Mouse (Mus musculus) B cell, adult (primary cell): ENCODE measurements around the gene Sohlh1. TPM values are rescaled to one million over a fixed set of nuclear protein-coding genes. Genes with fewer than 3 reads are reported as not detected.

Source experiments
- total RNA-seq: library from RNA; stranded (reverse); gene quantifications from 4 replicates; pipeline ENCODE4 v1.2.4, GENCODE M21; 2023; ENCODE audit not compliant: inconsistent age

Sohlh1 gene
- total RNA-seq = not detected in 4 replicates

DNA sequence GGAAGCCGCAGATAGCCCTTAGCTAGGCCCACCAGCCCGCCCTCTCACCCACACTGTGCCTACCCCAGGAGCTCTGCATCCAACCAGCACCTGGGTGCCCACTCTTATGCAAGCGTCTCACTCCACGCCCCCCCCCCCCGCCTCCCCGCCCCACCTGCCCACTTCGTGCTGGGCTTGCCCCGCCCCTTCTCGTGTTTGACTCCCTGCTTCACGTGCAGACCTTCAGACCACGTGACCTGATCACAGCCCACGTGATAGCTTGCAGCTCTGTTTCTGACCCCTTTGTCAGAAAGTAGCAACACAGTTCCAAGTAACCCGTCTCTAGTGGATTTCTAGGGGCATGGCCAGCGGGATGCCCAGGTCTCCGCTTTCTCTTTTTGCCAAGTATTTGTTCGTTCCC is at the start of gene Sohlh1:
Gene Sohlh1 (minus strand): TSS at position 23 of the 400 bp plus-strand sequence.

GRCm38 (mm10) chr2:25863337-25864131 is 16.5 kb upstream of the Sohlh1 start, which contains the start of gene Kcnt1:
TSS of gene Kcnt1 (plus strand) at chr2:25863734.

GRCm38 (mm10) chr2:25822806-25823205 is 24.2 kb downstream of the Sohlh1 start, which contains the start of gene Lcn9:
TSS of gene Lcn9 (plus strand) at chr2:25823153.

DNA sequence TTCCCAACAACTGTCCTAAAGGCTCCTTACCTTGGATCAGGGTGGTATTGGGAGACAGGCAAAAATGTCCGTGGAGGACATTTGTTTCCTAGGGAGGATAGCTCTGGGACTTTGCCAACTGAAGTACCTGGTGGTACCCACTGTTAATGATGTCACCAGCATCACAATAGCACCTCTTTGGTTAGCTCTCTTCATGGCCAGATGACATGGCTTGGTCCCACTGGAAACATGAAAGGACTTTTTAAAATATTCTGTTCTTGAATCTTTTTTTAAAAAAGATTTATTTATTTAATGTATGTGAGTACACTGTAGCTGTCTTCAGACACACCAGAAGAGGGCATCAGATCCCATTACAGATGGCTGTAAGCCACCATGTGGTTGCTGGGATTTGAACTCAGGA is 31.3 kb downstream of the Sohlh1 start, which contains the start of gene Glt6d1:
Gene Glt6d1 (minus strand): TSS at position 101 of the 400 bp plus-strand sequence.

Other genes with a start within 250 kb of the Sohlh1 start
- gene Rabl6, start 238.7 kb downstream of the Sohlh1 start, total RNA-seq = 84.7 to 117 TPM (median 104 TPM) in 4 replicates
- not detected in 4 replicates for gene Ccdc183, start 229.6 kb downstream of the Sohlh1 start, total RNA-seq
- 0.99 to 2.1 TPM (median 1.3 TPM) in 3 of 4 replicates, not detected in the other for gene Tmem141, start 225.2 kb downstream of the Sohlh1 start, total RNA-seq
- gene Fcna, start 219.2 kb downstream of the Sohlh1 start, total RNA-seq = 4.0 to 8.2 TPM (median 6.6 TPM) in 4 replicates
- not detected in 4 replicates for gene Lcn8, start 194.1 kb downstream of the Sohlh1 start, total RNA-seq
- not detected in 4 replicates for gene Lcn5, start 189.3 kb downstream of the Sohlh1 start, total RNA-seq
- gene Lcn6, start 170.5 kb downstream of the Sohlh1 start, total RNA-seq = not detected in 4 replicates
- gene Lcn10, start 164.5 kb downstream of the Sohlh1 start, total RNA-seq = not detected in 4 replicates
- not detected in 4 replicates for gene Obp2a, start 147.2 kb downstream of the Sohlh1 start, total RNA-seq
- 28.3 to 34.8 TPM (median 29.7 TPM) in 4 replicates for gene Bmyc, start 140.5 kb downstream of the Sohlh1 start, total RNA-seq
- gene Obp2b, start 110.2 kb downstream of the Sohlh1 start, total RNA-seq = not detected in 4 replicates
- gene Lcn3, start 81.7 kb downstream of the Sohlh1 start, total RNA-seq = not detected in 4 replicates
- gene Lcn11, start 70.2 kb downstream of the Sohlh1 start, total RNA-seq = not detected in 4 replicates
- not detected in 4 replicates for gene Gm13539, start 65.0 kb downstream of the Sohlh1 start, total RNA-seq
- not detected in 4 replicates for gene Glt6d1, start 31.4 kb downstream of the Sohlh1 start, total RNA-seq
- not detected in 4 replicates for gene Lcn9, start 24.1 kb downstream of the Sohlh1 start, total RNA-seq
- not detected in 4 replicates for gene Kcnt1, start 16.5 kb upstream of the Sohlh1 start, total RNA-seq
- 33.8 to 58.3 TPM (median 44.4 TPM) in 4 replicates for gene Camsap1, start 136.0 kb upstream of the Sohlh1 start, total RNA-seq
- 30.1 to 38.0 TPM (median 33.7 TPM) in 4 replicates for gene Ubac1, start 174.5 kb upstream of the Sohlh1 start, total RNA-seq